Mouse (Mus musculus): ENCODE measurements at regions not wholly inside any gene's neighbourhood (a gene's known extent, or its start where the extent isn't known, plus 50 kb on each side); places are given as distances from the start of the nearest gene placed in this dataset.

DNA sequence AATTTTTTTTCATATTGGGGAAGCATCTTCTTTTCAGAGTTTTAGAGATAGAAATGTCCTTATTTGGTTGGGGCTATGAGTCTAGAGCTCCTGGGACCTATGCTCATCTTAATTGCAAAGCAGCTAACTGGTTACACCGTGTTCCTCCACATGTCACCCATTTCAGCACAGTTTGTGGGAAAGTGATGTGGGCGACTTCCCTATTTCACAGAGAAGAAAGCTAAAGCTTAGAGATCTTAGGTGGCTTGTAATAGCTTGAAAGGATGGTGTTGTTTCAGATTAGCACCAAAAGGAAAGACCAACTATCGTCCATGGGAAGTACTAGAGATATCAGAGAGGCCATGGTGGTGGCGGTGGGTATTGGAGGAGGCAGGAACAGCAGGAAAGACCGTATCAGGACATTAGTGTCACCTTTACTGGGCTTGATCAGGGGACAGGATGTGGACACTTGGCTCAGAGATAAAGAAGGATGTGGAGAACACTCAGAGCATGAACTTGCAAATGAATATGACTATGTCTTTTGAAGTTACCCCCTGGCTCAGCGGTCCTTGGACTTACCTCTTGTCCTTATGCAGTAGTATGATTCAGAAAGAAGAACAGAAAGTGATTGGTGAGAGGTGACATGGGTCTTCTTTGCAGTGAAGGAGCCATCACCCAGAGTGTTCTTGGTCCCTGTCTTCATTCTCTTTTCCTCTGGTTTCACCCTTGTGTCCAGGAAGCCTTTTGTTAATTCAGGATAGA, 182.4 kb upstream of the Stt3b start:
- TF ChIP-seq CTCF (IDR thresholded peaks at IDR 0.05; ENCODE audit: low read depth) = no peak

DNA sequence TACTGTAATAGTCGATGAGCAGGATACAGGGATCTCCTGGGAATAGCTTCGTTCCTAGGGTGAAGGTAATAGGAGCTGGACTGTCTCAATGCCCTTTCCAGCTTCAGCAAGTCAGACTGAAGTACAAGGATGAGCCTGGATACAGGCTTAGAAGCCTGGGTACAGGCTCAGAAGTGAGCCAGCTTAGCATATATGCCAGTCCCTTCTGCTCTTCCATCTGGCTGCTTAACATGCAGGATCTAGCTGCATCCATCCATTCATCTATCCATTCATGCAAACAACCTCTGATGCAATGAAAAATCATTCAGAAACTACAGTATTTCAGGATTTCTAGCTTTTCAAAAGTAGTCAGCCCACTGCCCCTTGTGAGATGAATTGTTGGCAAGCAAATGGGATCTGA, 183.5 kb upstream of the Stt3b start:
- no peak overlapping the region for H3K9ac ChIP-seq
- no peak for TF ChIP-seq CTCF (IDR thresholded peaks at IDR 0.05; ENCODE audit: low read depth)
- no peaks in the 10 kb centered on the region for H3K36me3 ChIP-seq (ENCODE audit: insufficient read depth)
- ATAC-seq (ENCODE audit: insufficient read depth) (no peak), DNase-seq (no peak)
- no peak overlapping the region for H3K27ac ChIP-seq (ENCODE audit: low read depth)
- H3K9me3 ChIP-seq (ENCODE audit: low read depth, low read length) = no peaks in the 10 kb centered on the region
- H3K4me2 ChIP-seq = no peak overlapping the region
- H3K4me1 ChIP-seq (ENCODE audit: insufficient read depth) = no peaks in the 10 kb centered on the region
- H3K27me3 ChIP-seq (ENCODE audit: insufficient read depth, low read length) = no peaks in the 10 kb centered on the region
- 77% methylated on average over 2 of the region's 2 CpGs for WGBS
- H3K4me3 ChIP-seq (ENCODE audit: low read depth, low read length) = no peak overlapping the region

More for the DNA sequence above, 182.4 kb upstream of the Stt3b start:
- no peaks in the 10 kb centered on the region for H3K9me3 ChIP-seq (ENCODE audit: low read depth, low read length)
- ATAC-seq (ENCODE audit: insufficient read depth) (no peak), DNase-seq (no peak)
- H3K36me3 ChIP-seq (ENCODE audit: insufficient read depth) = no peaks in the 10 kb centered on the region
- H3K27me3 ChIP-seq (ENCODE audit: insufficient read depth, low read length) = no peaks in the 10 kb centered on the region
- WGBS = 72% methylated on average over 6 of the region's 6 CpGs
- H3K4me3 ChIP-seq (ENCODE audit: low read depth, low read length) = no peak overlapping the region
- H3K9ac ChIP-seq = no peak overlapping the region
- H3K4me2 ChIP-seq = no peak overlapping the region
- no peaks in the 10 kb centered on the region for H3K4me1 ChIP-seq (ENCODE audit: insufficient read depth)
- no peak overlapping the region for H3K27ac ChIP-seq (ENCODE audit: low read depth)

DNA sequence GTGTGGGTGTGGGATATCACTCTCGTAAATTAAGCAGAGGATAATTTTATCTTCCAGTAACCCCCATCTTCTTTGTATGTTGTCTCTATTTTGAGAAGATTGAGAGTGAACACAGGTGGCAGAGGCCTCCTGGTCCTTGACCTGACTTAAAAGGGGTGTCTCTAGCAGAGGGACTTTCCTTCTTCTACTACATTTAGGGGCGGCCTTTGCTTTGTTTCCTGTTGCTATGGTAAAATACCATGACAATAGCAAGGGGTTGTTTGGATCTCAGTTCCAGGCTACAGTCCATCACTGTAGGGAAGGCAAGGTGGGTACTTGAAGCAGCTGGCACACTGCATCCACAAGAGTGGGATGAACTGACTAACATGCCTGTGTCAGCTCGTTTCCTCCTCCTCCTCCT, 189.3 kb upstream of the Stt3b start:
- H3K9ac ChIP-seq = no peak overlapping the region
- H3K4me3 ChIP-seq (ENCODE audit: low read depth, low read length) = no peak overlapping the region
- H3K36me3 ChIP-seq (ENCODE audit: insufficient read depth) = no peaks in the 10 kb centered on the region
- DNase-seq = no peak
- H3K4me1 ChIP-seq (ENCODE audit: insufficient read depth) = no peaks in the 10 kb centered on the region
- H3K4me2 ChIP-seq = no peak overlapping the region
- H3K9me3 ChIP-seq (ENCODE audit: low read depth, low read length) = no peaks in the 10 kb centered on the region
- no peak for TF ChIP-seq CTCF (IDR thresholded peaks at IDR 0.05; ENCODE audit: low read depth)
- 66% methylated on average over 3 of the region's 3 CpGs for WGBS
- no peak for ATAC-seq (ENCODE audit: insufficient read depth)
- H3K27ac ChIP-seq (ENCODE audit: low read depth) = no peak overlapping the region
- H3K27me3 ChIP-seq (ENCODE audit: insufficient read depth, low read length) = no peaks in the 10 kb centered on the region

DNA sequence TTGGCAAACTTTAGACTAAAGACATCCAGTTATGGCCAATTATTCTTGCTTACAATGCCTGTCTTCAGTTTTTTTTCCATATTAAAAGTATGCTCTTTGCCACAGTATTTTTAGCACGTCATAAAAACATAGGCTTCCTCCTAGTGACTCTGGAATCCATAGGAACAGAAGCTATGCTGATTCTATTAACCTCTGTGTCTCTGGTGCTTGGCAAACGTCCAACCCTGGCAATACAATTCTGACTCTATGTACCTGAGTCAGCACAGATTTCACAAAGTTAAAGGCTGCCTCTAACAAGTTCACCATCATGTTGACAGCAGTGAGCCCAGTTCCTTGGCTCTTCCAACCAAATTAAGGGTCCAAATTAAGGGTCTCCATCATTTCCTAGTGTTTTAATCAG, 194.6 kb upstream of the Stt3b start:
- DNase-seq = peak; percentile 8
- TF ChIP-seq CTCF (IDR thresholded peaks at IDR 0.05; ENCODE audit: low read depth) = no peak
- no peak overlapping the region for H3K9ac ChIP-seq
- no peaks in the 10 kb centered on the region for H3K4me1 ChIP-seq (ENCODE audit: insufficient read depth)
- no peak for ATAC-seq (ENCODE audit: insufficient read depth)
- H3K4me2 ChIP-seq = no peak overlapping the region
- H3K27ac ChIP-seq (ENCODE audit: low read depth) = no peak overlapping the region
- 21% methylated on average over 2 of the region's 2 CpGs for WGBS
- H3K4me3 ChIP-seq (ENCODE audit: low read depth, low read length) = no peak overlapping the region
- H3K27me3 ChIP-seq (ENCODE audit: insufficient read depth, low read length) = no peaks in the 10 kb centered on the region
- no peaks in the 10 kb centered on the region for H3K36me3 ChIP-seq (ENCODE audit: insufficient read depth)
- no peaks in the 10 kb centered on the region for H3K9me3 ChIP-seq (ENCODE audit: low read depth, low read length)

DNA sequence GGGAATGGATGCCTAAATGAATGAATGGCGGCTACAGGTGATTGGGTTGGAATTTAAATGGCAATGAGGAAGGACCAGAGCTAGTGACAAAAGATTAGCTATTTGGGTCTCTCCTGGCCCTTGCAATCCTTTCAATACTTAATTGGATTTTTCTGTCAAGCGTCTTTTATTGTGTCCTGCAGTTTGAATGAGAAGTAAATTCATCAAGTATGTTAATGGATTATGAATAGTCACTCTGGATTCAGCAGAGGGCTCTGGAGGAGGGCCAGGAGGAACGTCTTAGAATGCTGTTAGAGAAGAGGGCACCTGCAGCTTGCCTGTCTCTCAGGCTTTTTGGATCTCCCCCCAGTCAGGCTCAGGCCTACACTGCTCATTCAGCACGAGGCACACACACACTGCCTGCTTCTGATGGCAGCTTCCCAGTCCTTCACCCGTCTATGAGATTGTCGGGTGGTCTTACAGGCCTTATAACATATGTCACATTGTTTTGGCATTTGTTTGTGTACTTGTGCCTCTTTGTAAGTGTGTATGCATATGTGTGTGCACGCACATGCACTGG, 197.0 kb upstream of the Stt3b start:
- ATAC-seq (ENCODE audit: insufficient read depth) (no peak), DNase-seq (no peak)
- no peak overlapping the region for H3K4me2 ChIP-seq
- no peaks in the 10 kb centered on the region for H3K27me3 ChIP-seq (ENCODE audit: insufficient read depth, low read length)
- H3K27ac ChIP-seq (ENCODE audit: low read depth) = no peak overlapping the region
- H3K4me1 ChIP-seq (ENCODE audit: insufficient read depth) = no peaks in the 10 kb centered on the region
- H3K9me3 ChIP-seq (ENCODE audit: low read depth, low read length) = no peaks in the 10 kb centered on the region
- no peak overlapping the region for H3K9ac ChIP-seq
- 72% methylated on average over 7 of the region's 7 CpGs for WGBS
- H3K36me3 ChIP-seq (ENCODE audit: insufficient read depth) = no peaks in the 10 kb centered on the region
- TF ChIP-seq CTCF (IDR thresholded peaks at IDR 0.05; ENCODE audit: low read depth) = no peak
- no peak overlapping the region for H3K4me3 ChIP-seq (ENCODE audit: low read depth, low read length)

DNA sequence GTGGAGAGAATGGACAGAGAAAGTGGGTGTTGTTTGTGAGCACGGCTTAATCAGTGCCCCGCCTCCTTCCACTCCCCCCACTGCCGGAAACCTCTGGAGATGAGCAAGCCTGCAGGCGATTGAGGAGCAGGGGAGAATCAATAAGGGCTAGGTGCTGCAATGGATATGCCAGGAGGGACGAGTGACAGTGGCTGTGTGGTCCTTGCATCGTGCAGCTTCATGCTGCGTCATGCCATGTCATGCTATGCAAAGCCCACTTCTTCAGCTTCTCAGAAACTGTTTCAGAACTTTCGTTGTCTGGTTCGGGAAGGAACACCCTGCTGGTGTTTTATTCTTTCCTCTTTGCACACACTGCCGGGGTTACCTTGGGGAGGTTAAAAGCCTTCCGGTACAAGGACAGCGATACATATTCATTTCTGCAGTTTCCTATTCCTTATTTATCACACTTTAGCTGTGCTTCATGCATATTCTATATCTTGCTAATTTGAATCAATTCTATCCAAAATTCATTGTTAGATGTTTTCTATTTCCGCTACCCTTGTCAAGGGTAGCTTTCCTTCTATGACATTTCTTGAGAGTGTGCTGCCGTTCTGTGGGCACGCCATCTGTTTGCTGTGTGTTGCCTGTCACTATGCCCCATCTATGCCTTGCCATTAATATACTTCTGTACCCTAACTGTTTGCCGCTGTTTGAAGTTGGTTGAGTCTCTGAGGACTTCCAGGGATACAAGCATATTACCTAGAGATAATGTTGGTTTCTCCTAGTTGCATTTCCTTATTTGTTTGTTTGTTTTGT, 202.8 kb upstream of the Stt3b start:
- no peak for DNase-seq
- no peak for ATAC-seq (ENCODE audit: insufficient read depth)

DNA sequence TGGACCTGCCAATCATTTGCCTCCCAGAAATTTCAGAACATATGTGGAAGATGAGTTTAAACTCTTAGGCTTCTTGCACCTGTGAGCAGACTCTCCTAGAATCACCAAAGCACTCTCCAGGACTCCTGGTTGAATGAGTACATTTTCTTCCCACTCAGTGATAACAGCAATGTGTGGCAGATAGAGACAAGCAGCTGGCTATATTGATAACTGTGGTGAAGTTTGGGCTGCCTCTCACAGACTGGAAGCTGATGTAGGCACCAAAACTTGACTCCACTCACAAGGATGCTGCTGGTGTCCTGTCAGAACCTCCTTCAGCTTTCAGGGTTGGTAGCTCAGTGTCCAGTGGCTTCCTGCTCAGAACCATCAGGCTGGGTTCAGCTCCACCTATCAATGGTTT, 207.7 kb upstream of the Stt3b start:
- Histone ChIP-seq H3K36me3 (ENCODE audit: insufficient read depth) (no peaks in the 10 kb centered on the region), H3K9ac (no peak overlapping the region), H3K9me3 (ENCODE audit: low read depth, low read length) (no peaks in the 10 kb centered on the region), H3K4me3 (ENCODE audit: low read depth, low read length) (no peak overlapping the region), H3K27me3 (ENCODE audit: insufficient read depth, low read length) (no peaks in the 10 kb centered on the region), H3K4me2 (no peak overlapping the region), H3K4me1 (ENCODE audit: insufficient read depth) (no peaks in the 10 kb centered on the region), H3K27ac (ENCODE audit: low read depth) (no peak overlapping the region)
- ATAC-seq (ENCODE audit: insufficient read depth) = no peak
- DNase-seq = no peak
- no peak for TF ChIP-seq CTCF (IDR thresholded peaks at IDR 0.05; ENCODE audit: low read depth)

More for the DNA sequence above, 202.8 kb upstream of the Stt3b start:
- WGBS = 62% methylated on average over 16 of the region's 16 CpGs
- no peak overlapping the region for H3K9ac ChIP-seq
- no peaks in the 10 kb centered on the region for H3K36me3 ChIP-seq (ENCODE audit: insufficient read depth)
- H3K4me2 ChIP-seq = no peak overlapping the region
- no peaks in the 10 kb centered on the region for H3K9me3 ChIP-seq (ENCODE audit: low read depth, low read length)
- no peak overlapping the region for H3K27ac ChIP-seq (ENCODE audit: low read depth)
- H3K4me3 ChIP-seq (ENCODE audit: low read depth, low read length) = no peak overlapping the region
- no peak for TF ChIP-seq CTCF (IDR thresholded peaks at IDR 0.05; ENCODE audit: low read depth)
- H3K27me3 ChIP-seq (ENCODE audit: insufficient read depth, low read length) = no peaks in the 10 kb centered on the region
- H3K4me1 ChIP-seq (ENCODE audit: insufficient read depth) = no peaks in the 10 kb centered on the region

All from lung, embryonic 14.5 days (tissue).